Mouse (Mus musculus) left cerebral cortex, adult 6 months (tissue): ENCODE results near the gene Spata9. TPM values are rescaled to one million over a fixed set of nuclear protein-coding genes. Genes with fewer than 3 reads are reported as not detected.

Experiments used
- long read RNA-seq, 2 experiments: library from polyadenylated mRNA; unstranded; transcript quantifications; one replicate each; pipeline ENCODE4 v2.0.0; 2019 to 2020
- polyA plus RNA-seq: library from polyadenylated mRNA; unstranded; fragments of <200 nt; fragmentation: Nextera tagmentation; gene quantifications from 2 replicates; pipeline ENCODE4 v1.2.3, GENCODE M21; 2021

Spata9 gene
- polyA plus RNA-seq: 0.59 and 0.91 TPM in 2 replicates
- long read RNA-seq, experiment 1, partial matches to known transcripts: 0 of 1 reads
- long read RNA-seq, experiment 1, other reads (novel, unspliced or antisense): 1 of 1 reads
- long read RNA-seq, experiment 2, partial matches to known transcripts: 0 of 3 reads
- long read RNA-seq, experiment 2, other reads (novel, unspliced or antisense): 3 of 3 reads

DNA sequence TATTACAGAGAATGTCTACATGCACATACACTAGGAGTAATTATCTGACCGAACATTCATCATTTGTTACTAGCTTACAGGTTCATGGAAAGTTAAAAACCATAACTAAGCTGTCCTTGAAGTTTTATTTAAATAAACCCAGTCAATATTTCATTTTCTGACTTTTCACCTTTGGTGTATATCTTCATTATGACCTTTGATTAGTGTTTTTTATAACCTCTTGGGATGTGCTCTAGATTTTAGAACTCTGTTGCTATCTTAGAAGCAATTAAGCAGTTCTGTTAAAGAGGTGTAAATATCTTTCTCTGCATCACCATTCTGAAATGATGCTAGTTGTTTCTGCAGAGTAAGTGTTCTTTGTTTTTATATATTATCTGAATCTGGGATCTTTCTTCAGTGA, at the start of gene Spata9:
Gene Spata9, plus strand, starts transcription at position 301 of the 400 bp plus-strand sequence.

DNA sequence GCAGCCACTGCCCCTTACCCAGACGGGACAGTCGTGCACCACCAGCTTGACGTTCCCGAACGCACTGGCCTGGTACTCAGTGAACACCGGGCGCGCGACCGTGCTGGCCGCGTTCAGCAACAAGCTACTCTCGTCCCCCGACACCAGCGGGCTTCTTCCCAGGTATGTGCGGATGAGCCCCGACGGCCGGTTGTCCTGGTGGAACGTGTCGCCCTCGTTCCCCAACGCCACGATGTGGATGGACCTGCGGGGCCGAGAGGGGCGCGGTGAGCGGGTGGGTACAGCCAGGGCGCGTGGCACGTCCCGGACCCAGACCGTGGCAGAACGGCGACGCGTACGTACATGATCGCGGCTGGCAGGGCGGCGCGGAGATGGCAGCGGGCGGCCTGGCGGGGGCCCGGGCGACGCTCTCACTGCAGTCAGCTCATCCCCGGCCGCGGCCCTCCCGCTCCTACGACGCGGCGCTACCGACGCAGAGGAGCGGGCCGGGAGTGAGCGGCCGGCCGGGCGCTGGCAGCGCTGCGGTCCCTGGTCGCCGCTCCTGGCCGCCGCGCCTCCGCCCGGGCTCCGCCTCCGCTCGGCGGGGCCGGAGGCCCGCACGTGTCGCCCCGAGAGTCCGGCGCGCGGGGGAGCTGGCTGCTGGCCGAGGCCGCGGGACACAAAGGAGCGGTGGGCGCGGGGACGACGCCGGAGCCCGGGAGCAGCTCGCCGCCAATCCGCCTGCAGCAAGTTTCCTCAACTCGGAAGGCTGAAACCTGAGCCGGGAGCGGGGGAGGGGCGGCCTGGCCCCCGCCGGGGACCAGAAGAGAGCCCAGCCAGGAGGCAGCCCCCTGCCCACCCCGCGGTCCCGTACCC, 23.5 kb upstream of the Spata9 start, which contains the start of gene Rhobtb3:
Gene Rhobtb3, minus strand, starts transcription at position 737 of the 855 bp plus-strand sequence.

DNA sequence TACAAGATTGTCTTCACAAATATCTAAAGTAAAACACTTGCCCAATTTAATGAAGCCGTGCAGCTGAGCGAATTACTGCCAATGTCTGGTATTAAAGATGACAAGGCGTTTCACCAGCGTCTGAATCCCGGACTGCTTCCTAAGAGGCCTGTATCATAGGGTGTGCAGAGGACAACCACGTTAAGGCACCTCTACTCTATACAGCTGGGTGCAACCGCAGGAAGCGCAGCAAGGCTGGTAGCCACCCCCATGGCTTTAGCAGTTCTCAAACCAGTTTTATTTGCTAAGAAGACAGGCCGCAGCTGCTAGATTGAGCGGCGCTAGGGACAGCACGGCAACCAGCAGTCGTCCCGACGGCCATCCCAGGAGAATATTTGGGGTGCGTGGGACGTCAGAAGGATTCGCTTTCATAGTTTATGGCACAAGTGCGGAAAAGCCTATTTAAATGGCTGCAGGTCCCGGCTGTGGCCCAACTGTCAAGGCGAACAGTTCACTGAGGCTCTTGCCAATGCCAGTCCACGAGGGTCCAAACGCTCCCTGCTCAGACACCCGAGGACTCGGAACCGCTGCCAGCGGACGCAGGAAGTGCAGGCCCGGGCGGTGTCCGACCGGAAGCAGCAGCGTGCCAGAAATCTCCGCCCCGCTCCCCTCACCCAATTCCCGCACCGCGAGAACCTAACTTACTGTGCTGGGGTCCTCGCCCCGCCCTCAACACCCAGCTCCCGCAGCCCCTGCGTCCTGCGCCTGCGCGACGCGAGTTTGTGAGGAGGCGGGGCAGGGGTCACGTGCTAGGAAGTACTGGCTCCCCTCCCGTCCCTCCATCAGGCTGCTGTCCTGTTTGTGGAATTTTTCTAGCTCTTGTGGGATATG, 51.3 kb downstream of the Spata9 start, which contains the start of gene Rfesd:
Gene Rfesd, minus strand, starts transcription at position 746 of the 870 bp plus-strand sequence.

Other genes starting within 250 kb of the Spata9 start
- 82.9 and 87.6 TPM in 2 replicates for gene Glrx, start 127.3 kb upstream of the Spata9 start, polyA plus RNA-seq
- gene Rhobtb3, start 23.2 kb upstream of the Spata9 start, polyA plus RNA-seq: 6.5 and 7.5 TPM in 2 replicates
- 28.7 and 31.7 TPM in 2 replicates for gene Rfesd, start 51.6 kb downstream of the Spata9 start, polyA plus RNA-seq
- 5.8 and 8.3 TPM in 2 replicates for gene Gpr150, start 89.8 kb downstream of the Spata9 start, polyA plus RNA-seq
- 4.5 and 5.1 TPM in 2 replicates for gene Arsk, start 131.5 kb downstream of the Spata9 start, polyA plus RNA-seq
- gene Ttc37, start 131.6 kb downstream of the Spata9 start, polyA plus RNA-seq: 1.7 and 1.9 TPM in 2 replicates